Mouse (Mus musculus): ENCODE measurements around the gene Tdrd6.

- TF ChIP-seq CTCF (IDR thresholded peaks at IDR 0.05; ENCODE audit: low read depth) (no peak), EP300 (IDR thresholded peaks at IDR 0.05; ENCODE audit: low read depth) (no peak)
Observed at GRCm38 (mm10) chr17:43640825-43641224, 10.7 kb upstream of the Tdrd6 start.

Data from heart, postnatal 0 days (tissue).